Mouse (Mus musculus) frontal cortex, adult (tissue): ENCODE results near the gene Prcp.

Experiments used
- ATAC-seq: cut with Nextera tagmentation; 2 replicates; pipeline ENCODE4 v1.9.2; 2017; ENCODE audit warnings: mild to moderate bottlenecking, moderate library complexity, mixed read lengths; ENCODE audit not compliant: low TSS enrichment

Prcp gene

GRCm38 (mm10) chr7:92980741-92981140 lies 106.5 kb downstream of the Prcp start:
- no peak for ATAC-seq

- ATAC-seq: no peak
Measured at GRCm38 (mm10) chr7:92981864-92982263, 107.6 kb downstream of the Prcp start.
